In genomic region chr10:81105565-81106112, GRCm38 (mm10) we compare ENCODE assay signal across 7 mouse cellular contexts. TPM values are rescaled to one million over a fixed set of nuclear protein-coding genes. Genes with fewer than 3 reads are reported as not detected.
DNase-seq lines count a peak whose midpoint lies in the region; ATAC-seq and TF ChIP-seq lines count a peak whose summit lies in the region.

Map2k2 (plus strand) TSS chr10:81105915.

- peak; percentile 82 for ATAC-seq in intestine, postnatal 0 days
- peak; percentile 93 for ATAC-seq in midbrain, embryonic 12.5 days (ENCODE audit: low FRiP score, low read depth)

- peak; percentile 99 for DNase-seq in adrenal gland, postnatal 14 days
- DNase-seq in embryonic facial prominence, embryonic 10.5 days (ENCODE audit: low spot score), result peak; percentile 97
- no peak for DNase-seq in gonadal fat pad, adult 2 months (ENCODE audit: low read depth)
- peak; percentile 98 for DNase-seq in left cerebral cortex, postnatal 4 days
- DNase-seq in spleen, adult 18-20 months, result peak; percentile 95 to 96

- H3K27me3 ChIP-seq in embryonic facial prominence, embryonic 10.5 days (replicated peaks; ENCODE audit: low read depth, poor library complexity, severe bottlenecking), result no peaks in the 10 kb centered on the region
- no peaks in the 10 kb centered on the region for H3K27me3 ChIP-seq in intestine, postnatal 0 days (replicated peaks; ENCODE audit: control insufficient read depth, insufficient read depth, low read length)
- H3K27me3 ChIP-seq in midbrain, embryonic 12.5 days, result no peaks in the 10 kb centered on the region

- H3K4me2 ChIP-seq in intestine, postnatal 0 days (replicated peaks; ENCODE audit: low read depth), result peak within 1 kb of the TSS; percentile 76
- H3K4me2 ChIP-seq in midbrain, embryonic 12.5 days (replicated peaks), result peak within 1 kb of the TSS; percentile 64

- TF ChIP-seq CTCF in intestine, postnatal 0 days (IDR thresholded peaks at IDR 0.05; ENCODE audit: low read depth), result no peak

- H3K36me3 ChIP-seq in embryonic facial prominence, embryonic 10.5 days (replicated peaks), result peaks cover 33% of the 10 kb centered on the region
- peaks cover 27% of the 10 kb centered on the region for H3K36me3 ChIP-seq in intestine, postnatal 0 days (ENCODE audit: control insufficient read depth, insufficient read depth)
- H3K36me3 ChIP-seq in midbrain, embryonic 12.5 days, result peaks cover 28% of the 10 kb centered on the region

- peak within 1 kb of the TSS; percentile 99 for H3K27ac ChIP-seq in embryonic facial prominence, embryonic 10.5 days (replicated peaks)
- peak within 1 kb of the TSS; percentile 100 for H3K27ac ChIP-seq in intestine, postnatal 0 days (ENCODE audit: low read depth, low read length)
- H3K27ac ChIP-seq in midbrain, embryonic 12.5 days (replicated peaks), result peak within 1 kb of the TSS; percentile 98

- H3K9ac ChIP-seq in intestine, postnatal 0 days (ENCODE audit: low read depth, low read length), result peak within 1 kb of the TSS; percentile 97
- H3K9ac ChIP-seq in midbrain, embryonic 12.5 days (replicated peaks), result peak within 1 kb of the TSS; percentile 91

- intact Hi-C loops in left cerebral cortex, postnatal 4 days (cut with DNase I), result no loop called here

- H3K9me3 ChIP-seq in embryonic facial prominence, embryonic 10.5 days, result no peaks in the 10 kb centered on the region
- H3K9me3 ChIP-seq in intestine, postnatal 0 days (ENCODE audit: control insufficient read depth), result no peaks in the 10 kb centered on the region
- H3K9me3 ChIP-seq in midbrain, embryonic 12.5 days, result no peaks in the 10 kb centered on the region

- under 1% methylated on average over 56 of the region's 56 CpGs for WGBS in embryonic facial prominence, embryonic 10.5 days
- WGBS in intestine, postnatal 0 days, result under 1% methylated on average over 56 of the region's 56 CpGs
- under 1% methylated on average over 56 of the region's 56 CpGs for WGBS in midbrain, embryonic 12.5 days

- peaks cover 30% of the 10 kb centered on the region for H3K4me1 ChIP-seq in embryonic facial prominence, embryonic 10.5 days
- peaks cover 12% of the 10 kb centered on the region for H3K4me1 ChIP-seq in intestine, postnatal 0 days (replicated peaks; ENCODE audit: control insufficient read depth, insufficient read depth, low read length)
- H3K4me1 ChIP-seq in midbrain, embryonic 12.5 days, result peaks cover 23% of the 10 kb centered on the region

- H3K4me3 ChIP-seq in embryonic facial prominence, embryonic 10.5 days, result peak within 1 kb of the TSS; percentile 95
- H3K4me3 ChIP-seq in intestine, postnatal 0 days (ENCODE audit: low read depth, low read length), result peak within 1 kb of the TSS; percentile 91
- H3K4me3 ChIP-seq in midbrain, embryonic 12.5 days, result peak within 1 kb of the TSS; percentile 71

RNA-seq across cellular contexts. Expression of gene Map2k2, which starts in this region (rescaled TPM):
- 161 and 163 TPM in 2 replicates for total RNA-seq in adrenal gland, postnatal 14 days (2021)
- polyA plus RNA-seq in embryonic facial prominence, embryonic 10.5 days (2016; fragmentation: Nextera tagmentation; extraction: Ambion mirVana), result 222 and 225 TPM in 2 replicates
- 132 and 176 TPM in 2 replicates for polyA plus RNA-seq in gonadal fat pad, adult 2 months (2012; rRNA removed)
- polyA plus RNA-seq in intestine, postnatal 0 days (2015; fragmentation: Nextera tagmentation; extraction: Ambion mirVana), result 258 and 259 TPM in 2 replicates
- total RNA-seq in left cerebral cortex, postnatal 4 days (2021), result 100 to 1,000 TPM; 153 to 167 TPM
- polyA plus RNA-seq in midbrain, embryonic 12.5 days (2016; fragmentation: Nextera tagmentation; extraction: Ambion mirVana), result 245 and 248 TPM in 2 replicates
